Mouse (Mus musculus) retina, postnatal 7 days (tissue): ENCODE data around the gene Dock2.
"Not testable (repeated sequence)": the region's sequence is repeated elsewhere in the genome, so short reads cannot be mapped to it uniquely, and the experiment has no call there.

ENCODE experiments used
- DNase-seq: peaks from one replicate; pipeline ENCODE4 v3.0.0-alpha.2; 2012; ENCODE audit warnings: low read depth, low spot score

Gene Dock2

DNA sequence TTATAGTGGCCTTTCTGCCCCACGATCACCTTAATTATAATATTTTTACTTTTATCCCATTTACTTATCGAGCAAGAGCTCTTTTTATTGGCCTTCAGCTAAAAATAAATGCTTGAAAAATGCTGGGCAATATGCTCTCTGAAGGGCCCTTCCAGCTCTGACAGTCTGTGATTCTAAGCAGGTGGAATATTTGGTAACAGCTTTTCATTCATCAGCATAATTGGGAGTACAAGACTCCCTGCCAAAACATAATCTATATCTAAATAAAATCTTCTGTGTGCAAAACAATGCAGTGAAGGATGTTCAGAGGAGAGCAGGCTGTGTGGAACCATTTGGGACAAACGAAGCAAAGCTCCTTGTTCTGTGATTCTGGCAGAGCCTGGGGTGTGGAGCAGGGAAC, 492.4 kb downstream of the Dock2 start:
- no peak for DNase-seq

GRCm38 (mm10) chr11:34290708-34291107, 493.0 kb downstream of the Dock2 start:
- DNase-seq: no peak

DNA sequence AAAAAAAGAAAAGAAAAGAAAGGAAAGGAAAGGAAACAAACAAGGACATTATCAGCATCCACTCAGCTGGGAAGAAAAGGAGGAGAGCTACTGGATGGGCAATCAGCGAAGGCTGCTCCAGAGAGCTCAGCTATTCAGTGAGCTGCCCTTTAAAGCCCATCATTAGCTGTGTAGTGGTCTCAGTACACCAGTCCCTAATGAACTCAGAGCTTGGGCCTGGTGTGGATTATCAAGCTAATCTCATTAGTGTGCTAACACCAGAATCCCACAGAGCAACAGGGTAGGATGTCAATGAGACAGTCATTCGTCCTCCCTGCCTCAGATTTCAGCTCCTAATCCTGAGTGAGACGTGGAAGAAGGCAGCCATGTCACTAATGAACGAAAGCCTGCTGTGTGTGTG, 493.4 kb downstream of the Dock2 start:
- DNase-seq: peak; percentile 46

DNA sequence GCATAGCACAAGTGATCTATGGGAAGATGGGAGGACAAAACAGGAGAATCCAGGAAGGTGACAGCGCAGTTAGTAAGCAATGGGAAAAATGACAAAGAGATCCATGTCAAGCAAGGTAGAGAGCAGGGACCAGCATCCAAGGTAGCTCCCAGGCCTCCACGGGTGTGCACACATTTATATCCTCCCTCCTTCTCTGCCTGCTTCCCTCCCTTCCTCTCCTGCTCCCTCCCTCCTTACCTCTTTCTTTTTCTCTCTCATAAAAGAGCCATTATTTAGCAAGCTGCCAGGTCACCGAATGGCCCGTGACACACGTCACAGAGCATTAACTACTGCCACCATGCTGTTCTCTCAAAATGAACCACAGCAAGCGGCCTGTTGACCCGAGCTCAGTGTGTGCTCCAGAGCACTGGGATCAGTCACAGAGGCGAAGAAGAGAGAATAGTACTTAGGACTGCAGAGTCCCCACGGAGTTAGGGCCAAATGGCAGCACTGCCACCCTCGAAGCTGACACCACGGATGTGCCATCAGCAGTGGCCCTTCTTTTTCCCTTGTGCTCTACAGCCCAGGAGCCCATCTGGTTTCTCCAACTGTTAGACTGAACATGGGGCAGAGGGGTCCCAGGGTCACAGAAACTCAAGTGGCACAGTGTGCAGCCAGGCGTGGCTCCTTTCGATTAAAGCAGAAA, 499.4 kb downstream of the Dock2 start:
- DNase-seq: no peak

GRCm38 (mm10) chr11:34277047-34277445, 506.6 kb downstream of the Dock2 start:
- no peak for DNase-seq

DNA sequence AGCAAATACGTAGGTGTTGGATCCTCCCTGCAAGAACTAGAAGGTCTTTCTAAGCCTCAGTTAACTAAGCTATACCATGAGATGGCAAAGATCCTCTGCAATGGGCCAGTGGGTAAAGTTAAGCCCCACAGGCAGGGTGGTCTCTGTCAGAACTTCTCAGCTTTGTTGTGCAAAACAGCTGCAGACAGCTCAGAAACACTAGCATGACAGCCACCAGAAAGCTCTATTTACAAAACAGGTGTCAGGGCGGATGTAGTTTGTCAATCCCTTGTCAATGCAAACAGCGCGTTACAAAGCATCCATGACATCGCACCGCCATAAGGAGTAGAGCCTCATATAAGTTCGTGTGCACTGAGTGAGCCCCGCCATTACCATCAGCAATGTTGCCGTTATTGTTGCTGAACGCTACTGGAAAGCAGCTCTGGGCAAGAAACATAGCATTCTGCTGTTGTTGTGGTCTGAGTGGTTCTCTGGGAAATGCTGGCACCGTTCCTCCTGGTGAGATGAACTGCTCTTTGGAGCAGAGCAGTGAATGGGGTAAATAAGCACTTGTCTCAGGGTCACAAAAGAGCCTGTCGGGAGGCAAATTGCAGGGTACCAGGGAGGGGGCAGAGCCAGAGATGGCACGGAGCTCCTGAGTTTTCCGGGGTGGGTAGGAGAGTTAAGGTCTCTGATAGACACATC, 507.2 kb downstream of the Dock2 start:
- DNase-seq: no peak

DNA sequence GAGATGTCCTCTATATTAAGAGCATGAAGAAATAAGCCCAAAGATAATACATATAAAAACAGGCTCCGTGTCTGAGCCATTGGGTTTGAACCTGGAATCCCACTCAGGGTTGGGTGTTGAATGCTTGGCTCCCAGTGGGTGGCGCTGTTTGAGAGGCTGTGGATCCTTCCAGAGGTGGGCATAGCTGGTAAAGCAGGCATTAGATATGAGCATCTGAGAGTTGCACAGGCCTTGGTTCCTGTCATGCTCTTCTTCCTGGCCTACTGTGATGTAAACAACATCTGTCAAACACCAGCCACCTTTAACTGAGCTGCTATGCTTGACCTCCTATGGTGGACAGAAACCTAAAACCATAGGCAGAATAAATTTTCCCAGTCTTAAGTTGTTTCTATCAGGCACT, 507.8 kb downstream of the Dock2 start:
- no peak for DNase-seq

DNA sequence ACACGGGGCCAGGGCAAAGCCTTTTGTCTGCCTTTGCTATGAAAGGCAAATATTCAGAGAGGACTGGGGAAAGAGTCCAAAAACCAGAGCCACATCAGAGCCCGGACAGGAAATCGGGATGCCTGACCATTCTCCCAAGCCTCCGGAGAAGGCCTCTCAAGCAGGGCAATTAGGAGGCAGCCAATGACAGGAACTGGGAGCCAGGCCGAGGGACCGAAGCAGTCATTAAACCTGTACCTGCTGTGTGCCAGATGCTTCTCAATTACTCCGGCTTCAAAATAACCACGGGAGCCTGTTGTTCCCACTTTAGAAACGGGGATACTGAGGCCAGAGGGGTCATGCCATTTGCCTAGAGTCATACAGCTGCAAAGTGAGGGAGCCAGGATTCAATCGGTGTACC, 511.7 kb downstream of the Dock2 start:
- DNase-seq: no peak

DNA sequence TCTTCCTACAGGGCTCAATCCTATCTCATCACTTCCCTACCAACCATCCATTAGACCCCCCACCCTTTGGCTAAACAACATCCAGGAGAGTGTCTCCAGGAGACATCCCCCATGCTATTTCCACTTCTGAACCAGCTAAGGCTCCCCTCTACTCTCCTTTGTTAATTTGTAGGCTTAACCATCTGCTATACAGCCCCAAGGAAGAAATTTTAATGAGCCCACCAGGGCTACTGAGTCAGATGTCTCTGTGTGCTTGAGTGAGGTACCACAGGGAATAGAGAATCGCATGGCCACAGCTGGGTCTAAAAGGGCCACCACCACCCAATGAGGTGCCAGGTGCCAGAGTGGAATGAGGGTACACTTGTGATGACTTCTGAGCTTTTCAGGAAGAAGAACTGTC, 519.6 kb downstream of the Dock2 start:
- no peak for DNase-seq

- DNase-seq: no peak
Observed at GRCm38 (mm10) chr11:34258849-34259469, 524.7 kb downstream of the Dock2 start.

DNA sequence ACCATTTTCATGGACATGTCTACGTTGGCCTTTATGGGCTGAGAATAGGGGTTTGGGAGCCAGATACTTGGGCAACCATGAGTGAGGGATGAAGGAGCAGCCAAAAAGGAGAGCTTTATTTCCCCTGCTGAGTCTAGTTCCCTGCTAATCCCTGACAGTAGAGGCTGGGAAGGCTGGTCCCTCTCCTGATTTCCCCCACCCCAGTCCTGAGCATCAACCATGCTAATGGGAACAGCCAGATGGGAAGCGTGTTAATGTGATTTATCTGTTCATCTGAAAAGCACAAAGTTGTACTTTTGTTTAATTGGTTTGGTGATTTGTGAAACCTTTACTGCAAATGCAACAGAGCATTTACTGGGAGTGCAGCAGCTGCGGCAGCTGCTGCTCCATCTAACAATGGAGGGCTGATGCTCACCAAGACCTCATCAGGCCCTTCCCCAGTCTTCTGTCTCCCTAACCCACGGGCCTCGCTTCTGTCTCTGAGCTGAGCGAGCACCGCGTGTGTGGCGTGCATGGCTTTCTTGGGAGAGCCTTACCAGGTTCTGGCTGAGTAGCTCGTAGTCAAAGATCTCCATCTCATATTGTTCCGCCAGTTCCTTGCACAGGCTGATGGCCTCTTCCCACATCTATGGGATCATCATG, 526.0 kb downstream of the Dock2 start:
- no peak for DNase-seq

GRCm38 (mm10) chr11:34242979-34243378, 540.7 kb downstream of the Dock2 start:
- DNase-seq: no peak

GRCm38 (mm10) chr11:34240252-34240651, 543.4 kb downstream of the Dock2 start:
- DNase-seq: no peak

- DNase-seq: no peak
Observed at GRCm38 (mm10) chr11:34239691-34240090, 544.0 kb downstream of the Dock2 start.

GRCm38 (mm10) chr11:34236885-34237284, 546.8 kb downstream of the Dock2 start:
- no peak for DNase-seq

- no peak for DNase-seq
Observed at GRCm38 (mm10) chr11:34236091-34236759, 547.5 kb downstream of the Dock2 start.

DNA sequence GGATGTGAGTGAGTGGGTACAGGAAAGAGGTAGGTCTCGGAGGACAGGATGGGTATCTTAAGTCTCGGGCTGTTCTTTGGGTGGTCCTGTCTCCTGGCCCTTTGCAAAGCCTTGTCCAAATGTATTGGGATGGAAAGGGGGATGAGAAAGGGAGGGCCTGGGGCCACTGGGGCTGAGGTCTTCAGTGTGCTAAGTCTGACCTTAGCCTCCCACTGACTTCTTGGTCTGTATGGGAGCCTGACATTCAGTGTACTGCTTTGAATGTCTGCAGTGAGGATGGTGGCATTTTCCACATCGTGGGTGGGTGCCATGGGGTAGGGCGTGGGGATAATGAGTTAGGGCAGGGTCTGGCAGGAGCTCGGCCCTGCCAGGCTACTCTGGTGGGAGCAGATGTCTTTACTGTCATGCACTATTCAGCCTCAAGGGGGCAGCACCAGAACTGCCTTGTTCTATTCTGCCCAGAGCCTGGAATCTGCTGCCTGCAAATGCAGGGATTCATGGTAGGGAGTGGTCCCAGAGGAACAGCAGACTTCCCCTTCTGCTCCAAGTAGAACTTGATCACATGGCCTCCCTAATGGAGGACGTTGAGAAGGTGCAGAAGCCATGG, 554.8 kb downstream of the Dock2 start:
- peak; percentile 44 for DNase-seq

- DNase-seq: no peak
Observed at GRCm38 (mm10) chr11:34227180-34227579, 556.5 kb downstream of the Dock2 start.

DNA sequence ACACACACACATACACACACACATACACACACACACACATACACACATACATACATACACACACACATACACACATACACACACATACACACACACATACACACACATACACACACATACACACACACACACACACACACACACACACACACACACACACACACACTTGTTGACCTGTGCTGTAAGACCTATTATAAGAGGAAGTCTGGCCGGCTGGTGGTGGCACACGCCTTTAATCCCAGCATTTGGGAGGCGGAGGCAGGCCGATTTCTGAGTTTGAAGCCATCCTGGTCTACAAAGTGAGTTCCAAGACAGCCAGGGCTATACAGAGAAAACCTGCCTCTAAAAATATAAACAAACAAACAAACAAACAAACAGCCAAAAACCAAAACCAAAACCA, 563.1 kb downstream of the Dock2 start:
- not testable (repeated sequence) for DNase-seq

- DNase-seq: peak; percentile 61
Observed at GRCm38 (mm10) chr11:34212853-34213252, 570.8 kb downstream of the Dock2 start.

- no peak for DNase-seq
Observed at GRCm38 (mm10) chr11:34207989-34208388, 575.7 kb downstream of the Dock2 start, which contains the start of gene Foxi1. TSS of gene Foxi1 (minus strand) at chr11:34208089.
